Mouse (Mus musculus) forebrain, embryonic 12.5 days (tissue): Measurements from ENCODE around the gene Adam11. TPM values are rescaled to one million over a fixed set of nuclear protein-coding genes. Genes with fewer than 3 reads are reported as not detected.

Experiments used
- ATAC-seq: fragments of 200-750 bp; cut with Nextera tagmentation; 2 replicates; pipeline ENCODE4 v1.8.0; 2017; ENCODE audit warnings: moderate TSS enrichment; ENCODE audit not compliant: low FRiP score
- H3K27ac ChIP-seq: fragments of 300-500 bp; sonication (generic); 2 replicates; pipeline ENCODE4 v1.5.1; 2016; ENCODE audit warnings: mild to moderate bottlenecking
- H3K27me3 ChIP-seq: fragments of 300-500 bp; sonication (generic); 2 replicates; pipeline ENCODE4 v1.6.1; 2016; ENCODE audit warnings: mild to moderate bottlenecking
- H3K36me3 ChIP-seq: fragments of 300-500 bp; sonication (generic); replicated peaks from 2 replicates; pipeline ENCODE4 v1.6.1; 2016; ENCODE audit warnings: mild to moderate bottlenecking
- H3K4me1 ChIP-seq: fragments of 300-500 bp; sonication (generic); 2 replicates; pipeline ENCODE4 v1.6.1; 2016
- H3K4me2 ChIP-seq: fragments of 300-500 bp; sonication (generic); 2 replicates; pipeline ENCODE4 v1.6.1; 2016; ENCODE audit warnings: mild to moderate bottlenecking, moderate library complexity
- H3K4me3 ChIP-seq: fragments of 300-500 bp; sonication (generic); replicated peaks from 2 replicates; pipeline ENCODE4 v1.5.1; 2016; ENCODE audit warnings: mild to moderate bottlenecking
- H3K9ac ChIP-seq: fragments of 300-500 bp; sonication (generic); 2 replicates; pipeline ENCODE4 v1.6.1; 2016; ENCODE audit warnings: mild to moderate bottlenecking
- H3K9me3 ChIP-seq: fragments of 300-500 bp; sonication (generic); 2 replicates; pipeline ENCODE4 v1.6.1; 2016
- WGBS: fragments of 180-500 bp; shearing (Covaris S2); methylation state at CpG from one replicate; pipeline ENCODE4 v1.1.7; 2016; 5-methylcytosine and 5-hydroxymethylcytosine counted together
- polyA plus RNA-seq: library from polyadenylated mRNA; unstranded; fragments of >200 nt; fragmentation: Nextera tagmentation; extraction: Ambion mirVana; gene quantifications from 2 replicates; pipeline ENCODE4 v1.2.1, GENCODE M21; 2016

Adam11 gene
- polyA plus RNA-seq, 1 experiment from 2014 or later: 23.0 TPM

DNA sequence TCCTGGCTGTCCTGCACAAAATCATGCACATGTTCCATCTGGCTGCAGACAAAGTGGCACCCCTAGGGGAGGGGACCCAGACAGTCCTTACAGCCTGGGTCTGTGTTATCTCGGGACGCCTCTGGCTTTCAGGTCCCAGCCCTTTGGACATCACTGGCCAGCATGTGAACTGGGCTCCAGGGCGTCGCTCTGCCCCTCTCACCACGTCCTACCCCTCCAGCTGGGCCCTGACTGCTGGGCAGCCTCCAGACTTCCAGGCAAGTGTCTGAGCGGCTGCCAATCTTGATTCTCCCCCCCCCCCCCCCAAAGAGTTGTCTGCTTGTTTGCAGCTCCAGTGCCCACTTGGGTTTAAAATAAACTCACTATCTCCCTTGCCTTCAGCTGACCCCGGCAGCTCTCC lies 22.2 kb downstream of the Adam11 start:
- no peaks in the 10 kb centered on the region for H3K36me3 ChIP-seq
- no peak overlapping the region for H3K4me3 ChIP-seq
- no peak overlapping the region for H3K9ac ChIP-seq
- no peak overlapping the region for H3K27ac ChIP-seq
- no peak for ATAC-seq
- peaks cover 8% of the 10 kb centered on the region; the same call in 1 of the 2 replicates for H3K4me1 ChIP-seq
- no peaks in the 10 kb centered on the region for H3K9me3 ChIP-seq
- WGBS: 65% methylated on average over 7 of the region's 7 CpGs
- H3K27me3 ChIP-seq: peaks cover 7% of the 10 kb centered on the region; the same call in 1 of the 2 replicates
- no peak overlapping the region for H3K4me2 ChIP-seq

DNA sequence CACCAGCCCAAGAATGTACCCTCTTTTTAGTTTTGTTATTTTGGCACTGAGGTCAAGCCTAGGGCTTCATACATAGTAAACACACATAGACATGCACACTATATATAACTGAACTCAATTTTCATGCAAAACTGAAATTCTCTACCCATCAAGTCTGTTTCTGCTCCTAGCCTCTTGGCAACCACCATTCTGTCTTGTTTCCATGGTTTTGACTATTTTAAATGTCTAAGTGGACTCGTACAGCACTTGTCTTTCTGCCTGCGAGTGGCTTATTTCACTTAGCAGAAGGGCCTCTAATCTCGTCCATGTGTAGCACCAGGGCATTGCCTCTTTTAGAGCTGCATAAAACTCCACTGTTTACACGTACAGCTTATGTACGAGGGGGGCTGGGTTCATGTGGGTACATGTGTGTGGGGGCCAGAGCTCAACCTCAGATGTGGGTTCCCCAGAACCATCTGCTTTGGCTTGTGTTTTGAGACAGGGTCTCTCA lies 26.5 kb downstream of the Adam11 start:
- Histone ChIP-seq H3K27ac (no peak overlapping the region), H3K4me2 (no peak overlapping the region), H3K27me3 (no peaks in the 10 kb centered on the region), H3K9ac (no peak overlapping the region), H3K9me3 (no peaks in the 10 kb centered on the region), H3K4me1 (no peaks in the 10 kb centered on the region), H3K36me3 (no peaks in the 10 kb centered on the region), H3K4me3 (no peak overlapping the region)
- no peak for ATAC-seq
- 84% methylated on average over 5 of the region's 5 CpGs for WGBS

DNA sequence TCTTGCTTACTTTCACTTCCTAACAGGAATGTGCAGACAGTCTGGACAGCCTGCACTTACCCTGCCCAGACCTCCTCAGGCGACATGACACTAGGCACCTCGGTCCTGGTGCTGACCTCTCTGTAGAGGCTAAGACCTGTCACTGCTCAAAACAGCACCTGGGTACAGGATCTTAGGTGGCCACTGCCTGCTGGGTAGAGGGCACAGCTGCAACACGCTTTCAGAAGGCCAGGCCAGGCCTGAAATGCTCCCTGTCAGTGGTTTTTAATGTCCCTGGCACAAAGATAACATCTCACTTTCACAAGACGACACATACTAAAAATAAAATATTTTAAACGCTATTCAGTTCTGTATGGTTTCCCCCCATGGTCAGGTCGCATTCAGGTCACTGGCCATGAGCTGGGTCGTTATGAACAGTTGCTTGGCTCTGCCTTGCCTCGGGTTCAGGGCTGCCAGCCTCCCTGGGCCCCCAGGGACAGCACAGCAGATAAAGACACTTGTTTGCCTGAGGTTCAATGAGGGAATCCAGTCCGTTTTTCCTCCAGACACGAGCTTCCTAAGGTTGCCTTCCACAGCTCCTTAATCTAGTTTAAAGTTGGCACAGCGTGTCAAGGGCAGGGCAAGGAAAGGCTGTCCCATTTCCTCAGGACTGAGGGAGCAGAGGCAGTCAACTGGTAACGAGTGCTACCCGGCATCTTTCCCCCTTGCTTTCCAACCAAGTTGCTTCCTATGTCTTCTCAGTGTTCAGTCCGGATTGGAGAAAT lies 30.6 kb downstream of the Adam11 start:
- Histone ChIP-seq H3K36me3 (peaks cover 13% of the 10 kb centered on the region), H3K9me3 (no peaks in the 10 kb centered on the region), H3K4me3 (no peak overlapping the region), H3K27ac (no peak overlapping the region), H3K4me1 (no peaks in the 10 kb centered on the region), H3K9ac (no peak overlapping the region), H3K27me3 (no peaks in the 10 kb centered on the region), H3K4me2 (no peak overlapping the region)
- WGBS: 72% methylated on average over 14 of the region's 14 CpGs
- no peak for ATAC-seq

DNA sequence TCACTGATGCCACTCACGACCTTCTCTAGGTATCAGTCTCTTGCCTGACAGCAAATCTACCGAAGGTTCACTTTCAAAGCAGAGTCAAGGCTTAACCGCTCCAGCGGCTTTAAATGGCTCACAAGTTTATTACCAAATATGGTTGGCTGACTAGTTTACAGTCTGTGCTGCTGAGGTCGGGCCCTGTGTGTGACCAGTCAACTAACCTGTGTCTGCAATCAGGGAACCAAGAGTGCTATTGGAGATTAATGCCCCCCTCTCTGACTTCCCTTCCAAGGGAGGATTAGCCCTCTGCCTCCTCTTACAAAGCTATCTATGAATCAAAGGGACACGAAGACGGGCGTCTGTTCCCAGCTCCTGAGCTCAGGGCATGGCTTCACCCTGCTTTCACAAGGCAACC lies 32.9 kb downstream of the Adam11 start:
- Histone ChIP-seq H3K4me2 (no peak overlapping the region), H3K9ac (no peak overlapping the region), H3K27me3 (no peaks in the 10 kb centered on the region), H3K4me3 (no peak overlapping the region), H3K36me3 (peaks cover 30% of the 10 kb centered on the region), H3K4me1 (no peaks in the 10 kb centered on the region), H3K27ac (no peak overlapping the region), H3K9me3 (no peaks in the 10 kb centered on the region)
- ATAC-seq: no peak
- 54% methylated on average over 8 of the region's 8 CpGs for WGBS

DNA sequence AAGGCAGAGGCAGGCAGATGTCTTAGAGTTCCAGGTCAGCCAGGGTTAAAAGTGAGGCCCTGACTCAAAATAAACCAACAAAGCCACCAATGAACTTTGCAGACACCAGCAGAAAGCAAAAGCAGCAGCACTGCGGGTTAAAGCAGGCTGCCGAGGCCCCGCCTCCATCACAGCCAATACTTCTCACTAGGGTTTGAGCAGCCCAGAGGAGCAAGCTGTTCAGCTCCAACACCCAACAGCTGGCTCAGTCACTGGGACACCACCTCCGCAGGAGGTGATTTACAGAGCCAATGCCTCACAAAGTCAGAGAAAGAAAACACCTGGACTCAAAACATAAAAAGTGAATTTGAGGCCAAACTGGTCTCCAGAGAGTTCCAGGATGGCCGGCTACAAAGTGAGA lies 42.2 kb downstream of the Adam11 start:
- peaks cover 65% of the 10 kb centered on the region for H3K36me3 ChIP-seq
- H3K27me3 ChIP-seq: no peaks in the 10 kb centered on the region
- H3K9me3 ChIP-seq: no peaks in the 10 kb centered on the region
- H3K4me2 ChIP-seq: no peak overlapping the region
- no peak for ATAC-seq
- no peak overlapping the region for H3K9ac ChIP-seq
- no peaks in the 10 kb centered on the region for H3K4me1 ChIP-seq
- WGBS: 86% methylated on average over 5 of the region's 5 CpGs
- no peak overlapping the region for H3K27ac ChIP-seq
- no peak overlapping the region for H3K4me3 ChIP-seq

DNA sequence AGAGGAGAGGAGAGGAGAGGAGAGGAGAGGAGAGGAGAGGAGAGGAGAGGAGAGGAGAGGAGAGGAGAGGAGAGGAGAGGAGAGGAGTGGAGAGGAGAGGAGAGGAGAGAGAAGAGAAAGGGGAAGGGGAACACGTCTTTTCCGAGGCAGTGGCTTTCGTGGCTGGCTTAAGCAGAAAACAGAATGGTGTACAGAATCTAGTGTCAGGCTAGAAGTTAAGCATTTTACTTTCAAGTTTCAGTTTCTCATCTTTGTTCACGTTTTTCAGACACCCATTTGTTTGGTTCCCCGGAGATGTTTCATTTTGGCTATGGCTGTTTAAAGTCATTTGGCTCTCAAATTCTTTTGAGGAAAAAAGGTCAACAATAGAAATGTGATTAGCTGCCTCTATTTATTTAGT lies 47.0 kb downstream of the Adam11 start:
- no peaks in the 10 kb centered on the region for H3K27me3 ChIP-seq
- no peak overlapping the region for H3K4me3 ChIP-seq
- peaks cover 28% of the 10 kb centered on the region for H3K36me3 ChIP-seq
- no peak for ATAC-seq
- peaks cover 5% of the 10 kb centered on the region; the same call in 1 of the 2 replicates for H3K4me1 ChIP-seq
- H3K4me2 ChIP-seq: no peak overlapping the region
- no peaks in the 10 kb centered on the region for H3K9me3 ChIP-seq
- H3K27ac ChIP-seq: no peak overlapping the region
- no peak overlapping the region for H3K9ac ChIP-seq
- 78% methylated on average over 5 of the region's 5 CpGs for WGBS

DNA sequence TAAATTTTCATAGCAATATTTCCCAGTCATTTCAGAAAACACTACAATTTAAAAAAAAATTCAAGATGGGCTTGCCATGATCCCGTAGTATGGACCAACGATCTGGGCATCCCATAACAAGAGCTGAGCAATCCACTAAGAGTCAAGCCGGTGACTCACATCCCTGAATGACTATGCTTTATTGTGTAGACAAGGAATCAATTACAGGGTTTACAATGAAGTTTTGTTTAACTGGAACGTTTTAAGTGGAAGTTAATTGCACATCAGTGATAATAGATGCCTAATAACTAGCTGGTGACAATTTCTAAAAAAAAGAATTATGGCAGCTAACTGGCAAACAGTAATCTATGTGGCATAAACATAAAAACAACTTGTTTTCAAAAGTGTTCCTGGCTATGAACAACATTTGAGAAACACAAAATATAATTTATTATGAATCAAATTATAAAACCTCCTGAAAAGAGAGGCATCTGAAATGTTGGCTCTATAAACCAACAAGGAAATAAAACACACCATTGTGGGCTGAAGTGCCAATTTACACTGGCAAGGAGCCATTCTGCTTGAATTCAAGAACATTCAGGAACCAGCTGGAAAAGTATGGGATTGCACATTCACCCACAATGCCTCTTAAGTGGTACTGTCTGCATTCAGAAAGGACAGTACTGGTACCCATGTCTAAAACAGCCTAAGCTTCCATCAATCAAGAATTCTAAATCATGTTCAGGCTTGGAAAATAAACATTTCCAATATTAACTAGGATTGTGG lies 49.7 kb downstream of the Adam11 start:
- Histone ChIP-seq H3K4me1 (peaks cover 14% of the 10 kb centered on the region), H3K27ac (no peak overlapping the region), H3K36me3 (peaks cover 4% of the 10 kb centered on the region; the same call in 1 of the 2 replicates), H3K4me3 (no peak overlapping the region), H3K4me2 (no peak overlapping the region), H3K27me3 (no peaks in the 10 kb centered on the region), H3K9me3 (no peaks in the 10 kb centered on the region), H3K9ac (no peak overlapping the region)
- 33% methylated on average over 4 of the region's 4 CpGs for WGBS
- ATAC-seq: no peak

DNA sequence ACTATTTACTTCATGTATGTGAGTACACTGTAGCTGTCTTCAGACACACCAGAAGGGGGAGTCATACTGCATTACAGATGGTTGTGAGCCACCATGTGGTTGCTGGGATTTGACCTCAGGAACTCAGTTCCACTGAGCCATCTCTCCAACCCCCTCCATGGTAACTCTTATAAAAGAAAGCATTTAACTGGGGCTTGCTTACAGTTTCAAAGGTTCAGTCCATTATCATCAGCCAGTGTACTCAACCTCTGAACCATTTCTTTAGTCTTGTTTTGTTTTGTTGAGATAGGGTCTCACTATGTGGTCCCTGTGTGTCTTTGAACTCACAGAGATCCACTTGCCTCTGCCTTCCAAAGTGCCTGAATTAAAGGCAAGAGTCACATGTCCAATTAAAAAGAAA lies 53.6 kb downstream of the Adam11 start:
- no peak overlapping the region for H3K27ac ChIP-seq
- no peak overlapping the region for H3K4me3 ChIP-seq
- H3K36me3 ChIP-seq: peaks cover 4% of the 10 kb centered on the region; the same call in 1 of the 2 replicates
- peaks cover 32% of the 10 kb centered on the region for H3K4me1 ChIP-seq
- no peaks in the 10 kb centered on the region for H3K9me3 ChIP-seq
- no peak overlapping the region for H3K4me2 ChIP-seq
- no peaks in the 10 kb centered on the region for H3K27me3 ChIP-seq
- H3K9ac ChIP-seq: no peak overlapping the region
- no peak for ATAC-seq

DNA sequence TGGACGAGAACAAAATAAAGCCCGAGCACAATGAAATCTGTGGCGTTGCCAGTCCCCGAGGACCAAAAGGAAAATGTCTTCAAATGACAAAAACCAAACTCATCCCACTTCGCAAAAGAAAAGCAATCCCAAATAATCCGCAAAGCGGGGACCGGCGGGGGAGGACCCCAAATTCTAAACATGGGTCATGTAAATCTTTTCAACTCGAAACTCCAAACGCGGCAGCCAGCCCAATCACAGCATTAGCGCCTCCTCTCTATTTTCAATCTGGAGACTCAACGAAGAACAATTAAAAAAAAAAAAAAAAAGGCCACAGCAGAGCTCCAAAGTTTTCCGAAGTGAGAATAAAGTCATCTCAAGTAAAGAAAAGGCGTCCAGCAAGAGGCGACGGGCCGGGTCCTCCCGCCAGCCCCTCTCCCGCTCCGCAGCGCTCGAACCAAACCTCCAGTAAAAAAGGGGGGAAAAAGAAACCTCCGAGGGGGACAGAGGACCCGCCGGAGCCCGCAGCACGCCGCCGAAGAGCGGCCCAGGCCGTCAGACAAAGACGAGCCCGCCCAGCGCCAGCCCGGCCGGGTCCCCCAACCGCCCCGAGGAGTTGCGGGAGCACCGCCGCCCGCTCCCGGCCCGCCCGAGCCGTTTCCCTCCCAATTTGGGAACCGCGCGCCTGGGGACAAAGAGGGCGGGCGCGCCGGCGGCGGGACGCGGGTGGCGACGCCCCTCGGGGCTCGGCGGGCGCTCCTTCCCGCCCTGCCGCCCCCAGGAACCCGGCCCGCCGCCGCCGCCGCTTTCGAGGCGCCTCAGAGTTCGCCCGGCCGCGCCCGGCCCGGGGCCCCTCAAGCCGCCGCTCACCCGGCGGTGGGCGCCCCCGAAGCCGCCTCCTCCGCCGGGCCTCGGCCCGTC lies 57.1 kb downstream of the Adam11 start:
- H3K27me3 ChIP-seq: peaks cover 16% of the 10 kb centered on the region
- peak overlapping the region; percentile 98 for H3K9ac ChIP-seq
- peak overlapping the region; percentile 98 for H3K27ac ChIP-seq
- WGBS: under 1% methylated on average over 65 of the region's 92 CpGs
- H3K4me3 ChIP-seq: peak overlapping the region; percentile 93
- no peaks in the 10 kb centered on the region for H3K36me3 ChIP-seq
- H3K4me1 ChIP-seq: peaks cover 27% of the 10 kb centered on the region
- H3K4me2 ChIP-seq: peak overlapping the region; percentile 89
- H3K9me3 ChIP-seq: no peaks in the 10 kb centered on the region
- ATAC-seq: peak; percentile 70

DNA sequence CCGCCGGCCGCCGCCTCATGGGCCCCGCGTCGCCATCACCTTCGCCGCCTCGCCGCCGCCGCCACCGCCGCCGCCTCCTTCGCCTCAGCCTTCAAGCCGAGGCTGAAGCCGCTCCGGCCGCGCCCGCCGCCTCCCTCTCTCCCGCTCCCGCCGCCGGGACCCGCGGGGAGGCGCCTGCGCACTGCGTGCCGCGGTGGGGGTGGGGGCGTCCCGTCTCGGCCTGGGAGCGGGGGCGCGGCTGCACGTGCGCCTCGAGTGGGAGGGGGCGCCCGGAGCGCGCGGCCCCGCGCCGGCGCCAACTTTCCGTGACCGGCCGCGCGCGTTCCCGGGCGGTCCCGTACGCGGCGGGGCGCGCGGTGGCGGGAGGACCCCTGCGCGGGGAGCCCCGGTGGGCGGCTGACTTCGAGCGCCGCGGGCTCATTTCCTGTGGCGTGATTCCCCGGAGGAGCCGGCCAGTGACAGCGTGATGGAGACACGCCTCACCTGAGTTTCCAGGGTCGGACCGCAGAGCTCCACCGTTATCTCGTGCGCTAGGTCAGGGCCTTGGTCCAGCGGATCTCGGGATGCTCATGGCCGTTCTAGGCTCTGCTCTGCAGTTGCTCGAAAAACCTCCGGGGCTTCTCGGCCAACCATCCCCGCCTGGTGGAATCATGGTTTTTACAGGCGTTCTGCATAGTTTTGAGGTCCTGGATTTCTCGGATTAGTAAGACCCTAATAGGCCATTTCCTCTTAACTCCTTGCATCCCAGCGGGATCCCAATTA lies 58.0 kb downstream of the Adam11 start, which contains the start of gene Gjc1:
Gjc1 (minus strand) TSS at position 680 of the 762 bp plus-strand sequence.
- Histone ChIP-seq H3K4me1 (peaks cover 23% of the 10 kb centered on the region), H3K36me3 (no peaks in the 10 kb centered on the region), H3K27ac (peak within 1 kb of the TSS; percentile 98), H3K4me2 (peak within 1 kb of the TSS; percentile 89), H3K4me3 (peak within 1 kb of the TSS; percentile 93), H3K9ac (peak within 1 kb of the TSS; percentile 98), H3K9me3 (no peaks in the 10 kb centered on the region), H3K27me3 (peaks cover 16% of the 10 kb centered on the region)
- under 1% methylated on average over 86 of the region's 97 CpGs for WGBS
- peak; percentile 89 for ATAC-seq

DNA sequence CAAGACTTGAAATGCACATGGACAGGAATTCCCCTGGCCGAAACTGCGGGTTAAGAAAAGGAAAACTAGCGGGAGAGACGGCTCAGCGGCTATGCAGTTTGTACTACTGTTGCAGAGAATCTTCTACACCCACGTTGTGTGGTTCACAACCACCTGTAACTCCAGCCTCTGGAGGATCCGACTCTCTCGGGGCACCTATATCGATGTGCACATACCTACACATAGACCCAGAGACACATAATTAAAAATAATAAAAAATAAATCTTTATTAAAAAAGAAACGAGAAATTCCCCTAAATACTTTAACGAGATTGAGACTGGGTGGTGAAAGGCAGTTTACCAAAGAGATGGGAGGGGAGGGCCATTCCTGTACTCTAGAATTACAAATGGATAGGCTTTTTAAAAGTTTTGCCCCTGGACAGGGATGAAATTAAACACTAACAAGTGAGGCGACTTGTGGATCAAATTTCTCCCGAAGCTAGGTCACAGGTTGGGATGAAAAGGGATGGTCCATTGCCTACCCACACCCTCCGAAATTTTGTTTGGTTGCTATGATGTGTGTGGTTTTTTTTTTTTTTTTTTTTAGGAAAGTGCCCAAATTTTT lies 58.6 kb downstream of the Adam11 start:
- peaks cover 16% of the 10 kb centered on the region for H3K27me3 ChIP-seq
- ATAC-seq: 0 out of 2 replicates have a peak, but pooled peaks have one; percentile 32
- H3K4me2 ChIP-seq: peak overlapping the region; percentile 89
- H3K4me1 ChIP-seq: peaks cover 20% of the 10 kb centered on the region
- H3K27ac ChIP-seq: peak overlapping the region; percentile 98; the same call in 1 of the 2 replicates
- peak overlapping the region; percentile 98; the same call in 1 of the 2 replicates for H3K9ac ChIP-seq
- peak overlapping the region; percentile 93 for H3K4me3 ChIP-seq
- no peaks in the 10 kb centered on the region for H3K9me3 ChIP-seq
- H3K36me3 ChIP-seq: no peaks in the 10 kb centered on the region
- 7% methylated on average over 14 of the region's 14 CpGs for WGBS
